Mouse (Mus musculus): ENCODE measurements around the gene Lsm7.

GRCm38 (mm10) chr10:80897861-80898510, 43.0 kb upstream of the Lsm7 start:
- TF ChIP-seq CTCF (IDR thresholded peaks at IDR 0.05) (no peak), EP300 (IDR thresholded peaks at IDR 0.05) (no peak)
